Mouse (Mus musculus): ENCODE data around the gene Mal. TPM values are rescaled to one million over a fixed set of nuclear protein-coding genes. Genes with fewer than 3 reads are reported as not detected.

The Mal gene
- polyA plus RNA-seq, 1 experiment from 2014 or later, result 14.3 TPM

- peaks cover 8% of the 10 kb centered on the region for H3K27me3 ChIP-seq
- H3K4me2 ChIP-seq, result no peak overlapping the region
- H3K9ac ChIP-seq, result no peak overlapping the region
- no peak overlapping the region for H3K27ac ChIP-seq
- H3K4me1 ChIP-seq, result peaks cover 27% of the 10 kb centered on the region
- H3K9me3 ChIP-seq, result no peaks in the 10 kb centered on the region
- no peak for ATAC-seq (ENCODE audit: borderline replicate concordance, extremely low read depth, low FRiP score, low TSS enrichment)
- no peaks in the 10 kb centered on the region for H3K36me3 ChIP-seq
- no peak overlapping the region for H3K4me3 ChIP-seq
- WGBS, result 44% methylated on average over 5 of the region's 5 CpGs
These were observed 6.6 kb downstream of the Mal start for GRCm38 (mm10) chr2:127649921-127650320.

GRCm38 (mm10) chr2:127648145-127648544, 8.3 kb downstream of the Mal start:
- Histone ChIP-seq H3K27me3 (no peaks in the 10 kb centered on the region), H3K4me1 (peaks cover 41% of the 10 kb centered on the region), H3K36me3 (no peaks in the 10 kb centered on the region), H3K9me3 (no peaks in the 10 kb centered on the region), H3K9ac (no peak overlapping the region), H3K4me2 (no peak overlapping the region), H3K27ac (no peak overlapping the region), H3K4me3 (no peak overlapping the region)
- ATAC-seq (ENCODE audit: borderline replicate concordance, extremely low read depth, low FRiP score, low TSS enrichment), result no peak
- WGBS, result 90% methylated on average over 6 of the region's 6 CpGs

GRCm38 (mm10) chr2:127646875-127647274, 9.6 kb downstream of the Mal start:
- 48% methylated on average over 5 of the region's 5 CpGs for WGBS
- no peak overlapping the region for H3K4me3 ChIP-seq
- H3K4me1 ChIP-seq, result peaks cover 34% of the 10 kb centered on the region
- no peaks in the 10 kb centered on the region for H3K9me3 ChIP-seq
- H3K27ac ChIP-seq, result no peak overlapping the region
- H3K36me3 ChIP-seq, result no peaks in the 10 kb centered on the region
- ATAC-seq (ENCODE audit: borderline replicate concordance, extremely low read depth, low FRiP score, low TSS enrichment), result no peak
- H3K4me2 ChIP-seq, result no peak overlapping the region
- H3K27me3 ChIP-seq, result no peaks in the 10 kb centered on the region
- no peak overlapping the region for H3K9ac ChIP-seq

GRCm38 (mm10) chr2:127643728-127644704, 12.5 kb downstream of the Mal start:
- ATAC-seq (ENCODE audit: borderline replicate concordance, extremely low read depth, low FRiP score, low TSS enrichment), result 0 out of 2 replicates have a peak, but pooled peaks have one; percentile 36
- H3K4me1 ChIP-seq, result peaks cover 29% of the 10 kb centered on the region
- no peaks in the 10 kb centered on the region for H3K27me3 ChIP-seq
- no peaks in the 10 kb centered on the region for H3K36me3 ChIP-seq
- H3K4me3 ChIP-seq, result no peak overlapping the region
- H3K27ac ChIP-seq, result peak overlapping the region; percentile 68
- no peaks in the 10 kb centered on the region for H3K9me3 ChIP-seq
- H3K9ac ChIP-seq, result no peak overlapping the region
- H3K4me2 ChIP-seq, result no peak overlapping the region
- WGBS, result 34% methylated on average over 19 of the region's 19 CpGs

- Histone ChIP-seq H3K9ac (no peak overlapping the region), H3K4me3 (no peak overlapping the region), H3K27ac (no peak overlapping the region), H3K36me3 (no peaks in the 10 kb centered on the region), H3K4me1 (peaks cover 8% of the 10 kb centered on the region), H3K9me3 (no peaks in the 10 kb centered on the region), H3K4me2 (no peak overlapping the region), H3K27me3 (no peaks in the 10 kb centered on the region)
- WGBS, result 69% methylated on average over 9 of the region's 9 CpGs
- no peak for ATAC-seq (ENCODE audit: borderline replicate concordance, extremely low read depth, low FRiP score, low TSS enrichment)
These were observed 17.5 kb downstream of the Mal start for GRCm38 (mm10) chr2:127638973-127639372.

- no peaks in the 10 kb centered on the region for H3K27me3 ChIP-seq
- no peak for ATAC-seq (ENCODE audit: borderline replicate concordance, extremely low read depth, low FRiP score, low TSS enrichment)
- H3K9ac ChIP-seq, result no peak overlapping the region
- H3K4me1 ChIP-seq, result no peaks in the 10 kb centered on the region
- no peaks in the 10 kb centered on the region for H3K36me3 ChIP-seq
- H3K9me3 ChIP-seq, result no peaks in the 10 kb centered on the region
- H3K4me3 ChIP-seq, result no peak overlapping the region
- H3K27ac ChIP-seq, result no peak overlapping the region
- 49% methylated on average over 6 of the region's 6 CpGs for WGBS
- H3K4me2 ChIP-seq, result no peak overlapping the region
These were observed 20.9 kb downstream of the Mal start for GRCm38 (mm10) chr2:127635581-127635980.

- no peak overlapping the region for H3K27ac ChIP-seq
- H3K36me3 ChIP-seq, result no peaks in the 10 kb centered on the region
- 54% methylated on average over 2 of the region's 2 CpGs for WGBS
- H3K27me3 ChIP-seq, result no peaks in the 10 kb centered on the region
- no peak for ATAC-seq (ENCODE audit: borderline replicate concordance, extremely low read depth, low FRiP score, low TSS enrichment)
- no peak overlapping the region for H3K4me3 ChIP-seq
- H3K4me1 ChIP-seq, result no peaks in the 10 kb centered on the region
- H3K9me3 ChIP-seq, result no peaks in the 10 kb centered on the region
- no peak overlapping the region for H3K4me2 ChIP-seq
- no peak overlapping the region for H3K9ac ChIP-seq
These were observed 23.9 kb downstream of the Mal start for GRCm38 (mm10) chr2:127632601-127633000.

GRCm38 (mm10) chr2:127627990-127628570, 28.4 kb downstream of the Mal start:
- Histone ChIP-seq H3K27ac (no peak overlapping the region), H3K27me3 (no peaks in the 10 kb centered on the region), H3K36me3 (no peaks in the 10 kb centered on the region), H3K4me3 (no peak overlapping the region), H3K9me3 (no peaks in the 10 kb centered on the region), H3K4me2 (no peak overlapping the region), H3K4me1 (0 out of 2 replicates have a peak, but pooled peaks cover 5% of the 10 kb centered on the region), H3K9ac (no peak overlapping the region)
- 82% methylated on average over 6 of the region's 6 CpGs for WGBS
- ATAC-seq (ENCODE audit: borderline replicate concordance, extremely low read depth, low FRiP score, low TSS enrichment), result no peak

- no peaks in the 10 kb centered on the region for H3K36me3 ChIP-seq
- no peak overlapping the region for H3K4me3 ChIP-seq
- no peaks in the 10 kb centered on the region for H3K9me3 ChIP-seq
- no peak overlapping the region for H3K27ac ChIP-seq
- no peaks in the 10 kb centered on the region for H3K27me3 ChIP-seq
- WGBS, result 74% methylated on average over 6 of the region's 6 CpGs
- H3K9ac ChIP-seq, result no peak overlapping the region
- H3K4me1 ChIP-seq, result 0 out of 2 replicates have a peak, but pooled peaks cover 5% of the 10 kb centered on the region
- no peak for ATAC-seq (ENCODE audit: borderline replicate concordance, extremely low read depth, low FRiP score, low TSS enrichment)
- no peak overlapping the region for H3K4me2 ChIP-seq
These were observed 29.1 kb downstream of the Mal start for GRCm38 (mm10) chr2:127627354-127627753.

- Histone ChIP-seq H3K4me3 (no peak overlapping the region), H3K4me2 (no peak overlapping the region), H3K9me3 (no peaks in the 10 kb centered on the region), H3K4me1 (0 out of 2 replicates have a peak, but pooled peaks cover 5% of the 10 kb centered on the region), H3K27ac (peak overlapping the region; percentile 33; the same call in 1 of the 2 replicates), H3K9ac (no peak overlapping the region), H3K36me3 (no peaks in the 10 kb centered on the region), H3K27me3 (no peaks in the 10 kb centered on the region)
- 48% methylated on average over 5 of the region's 5 CpGs for WGBS
- ATAC-seq (ENCODE audit: borderline replicate concordance, extremely low read depth, low FRiP score, low TSS enrichment), result peak; percentile 39; the same call in 1 of the 2 replicates
These were observed 30.8 kb downstream of the Mal start for GRCm38 (mm10) chr2:127625659-127626058.

- Histone ChIP-seq H3K36me3 (no peaks in the 10 kb centered on the region), H3K9ac (no peak overlapping the region), H3K4me3 (no peak overlapping the region), H3K27me3 (no peaks in the 10 kb centered on the region), H3K4me1 (0 out of 2 replicates have a peak, but pooled peaks cover 5% of the 10 kb centered on the region), H3K9me3 (no peaks in the 10 kb centered on the region), H3K4me2 (no peak overlapping the region), H3K27ac (no peak overlapping the region; the same call in 1 of the 2 replicates)
- WGBS, result 89% methylated on average over 2 of the region's 2 CpGs
- no peak for ATAC-seq (ENCODE audit: borderline replicate concordance, extremely low read depth, low FRiP score, low TSS enrichment)
These were observed 31.7 kb downstream of the Mal start for GRCm38 (mm10) chr2:127624786-127625185.

GRCm38 (mm10) chr2:127622065-127622464, 34.4 kb downstream of the Mal start:
- no peak overlapping the region for H3K4me3 ChIP-seq
- 0 out of 2 replicates have a peak, but pooled peaks cover 5% of the 10 kb centered on the region for H3K4me1 ChIP-seq
- no peak for ATAC-seq (ENCODE audit: borderline replicate concordance, extremely low read depth, low FRiP score, low TSS enrichment)
- 46% methylated on average over 3 of the region's 3 CpGs for WGBS
- H3K27ac ChIP-seq, result no peak overlapping the region
- H3K27me3 ChIP-seq, result no peaks in the 10 kb centered on the region
- H3K36me3 ChIP-seq, result no peaks in the 10 kb centered on the region
- no peak overlapping the region for H3K4me2 ChIP-seq
- no peak overlapping the region for H3K9ac ChIP-seq
- no peaks in the 10 kb centered on the region for H3K9me3 ChIP-seq

Measured in lung, embryonic 15.5 days (tissue).